Mouse (Mus musculus): ENCODE measurements at regions not wholly inside any gene's neighbourhood (a gene's known extent, or its start where the extent isn't known, plus 50 kb on each side); places are given as distances from the start of the nearest gene placed in this dataset.

GRCm38 (mm10) chr4:64207118-64207868, 160.5 kb upstream of the Tnc start:
- no peak for DNase-seq (ENCODE audit: low spot score)

- no peak for DNase-seq (ENCODE audit: low spot score)
These were observed 154.0 kb upstream of the Tnc start for GRCm38 (mm10) chr4:64200808-64201190.

GRCm38 (mm10) chr4:64200151-64200807, 153.5 kb upstream of the Tnc start:
- no peak for DNase-seq (ENCODE audit: low spot score)

GRCm38 (mm10) chr4:64184986-64185385, 138.2 kb upstream of the Tnc start:
- no peak for DNase-seq (ENCODE audit: low spot score)

- no peak for DNase-seq (ENCODE audit: low spot score)
These were observed 129.1 kb upstream of the Tnc start for GRCm38 (mm10) chr4:64175938-64176337.

- no peak for DNase-seq (ENCODE audit: low spot score)
These were observed 124.7 kb upstream of the Tnc start for GRCm38 (mm10) chr4:64171476-64171875.

- DNase-seq (ENCODE audit: low spot score), result no peak
These were observed 102.2 kb upstream of the Tnc start for GRCm38 (mm10) chr4:64148989-64149463.

- no peak for DNase-seq (ENCODE audit: low spot score)
These were observed 99.1 kb upstream of the Tnc start for GRCm38 (mm10) chr4:64145924-64146323.

GRCm38 (mm10) chr4:64142963-64143362, 96.1 kb upstream of the Tnc start:
- DNase-seq (ENCODE audit: low spot score), result no peak

GRCm38 (mm10) chr4:64142356-64142787, 95.6 kb upstream of the Tnc start:
- peak; percentile 4 for DNase-seq (ENCODE audit: low spot score)

- DNase-seq (ENCODE audit: low spot score), result no peak
These were observed 93.0 kb upstream of the Tnc start for GRCm38 (mm10) chr4:64139836-64140235.

GRCm38 (mm10) chr4:64135036-64135435, 88.2 kb upstream of the Tnc start:
- no peak for DNase-seq (ENCODE audit: low spot score)

GRCm38 (mm10) chr4:64129290-64129689, 82.5 kb upstream of the Tnc start:
- DNase-seq (ENCODE audit: low spot score), result no peak

- DNase-seq (ENCODE audit: low spot score), result no peak
These were observed 77.7 kb upstream of the Tnc start for GRCm38 (mm10) chr4:64124387-64125088.

GRCm38 (mm10) chr4:64123675-64124074, 76.9 kb upstream of the Tnc start:
- DNase-seq (ENCODE audit: low spot score), result no peak

GRCm38 (mm10) chr4:64098247-64098646, 51.4 kb upstream of the Tnc start:
- DNase-seq (ENCODE audit: low spot score), result no peak
